Mouse (Mus musculus) midbrain, embryonic 10.5 days (tissue): ENCODE data around the gene Slc29a1. TPM values are rescaled to one million over a fixed set of nuclear protein-coding genes. Genes with fewer than 3 reads are reported as not detected.

ENCODE experiments used
- DNase-seq: peaks from one replicate; pipeline ENCODE4 v3.0.0-alpha.2; 2017; ENCODE audit warnings: low spot score
- H3K27ac ChIP-seq: fragments of 300-500 bp; sonication (generic); replicated peaks from 2 replicates; pipeline ENCODE4 v1.5.1; 2016; ENCODE audit warnings: mild to moderate bottlenecking
- H3K27me3 ChIP-seq: fragments of 300-500 bp; sonication (generic); 2 replicates; pipeline ENCODE4 v1.6.1; 2016; ENCODE audit warnings: low read depth, mild to moderate bottlenecking; ENCODE audit not compliant: poor library complexity, severe bottlenecking
- H3K36me3 ChIP-seq: fragments of 300-500 bp; sonication (generic); 2 replicates; pipeline ENCODE4 v1.6.1; 2016; ENCODE audit warnings: mild to moderate bottlenecking, moderate library complexity
- H3K4me1 ChIP-seq: fragments of 300-500 bp; sonication (generic); 2 replicates; pipeline ENCODE4 v1.6.1; 2016
- H3K4me3 ChIP-seq: fragments of 300-500 bp; sonication (generic); 2 replicates; pipeline ENCODE4 v1.5.1; 2016; ENCODE audit warnings: mild to moderate bottlenecking, moderate library complexity
- H3K9me3 ChIP-seq: fragments of 300-500 bp; sonication (generic); replicated peaks from 2 replicates; pipeline ENCODE4 v1.6.1; 2016; ENCODE audit warnings: mild to moderate bottlenecking
- whole genome bisulfite sequencing: fragments of 180-500 bp; shearing (Covaris S2); methylation state at CpG from one replicate; pipeline ENCODE4 v1.1.7; 2016; 5-methylcytosine and 5-hydroxymethylcytosine counted together
- polyA plus RNA-seq: library from polyadenylated mRNA; unstranded; fragments of >200 nt; fragmentation: Nextera tagmentation; extraction: Ambion mirVana; gene quantifications from 2 replicates; pipeline ENCODE4 v1.2.1, GENCODE M21; 2016

Slc29a1 gene
- polyA plus RNA-seq, 1 experiment from 2014 or later, result 70.6 TPM

DNA sequence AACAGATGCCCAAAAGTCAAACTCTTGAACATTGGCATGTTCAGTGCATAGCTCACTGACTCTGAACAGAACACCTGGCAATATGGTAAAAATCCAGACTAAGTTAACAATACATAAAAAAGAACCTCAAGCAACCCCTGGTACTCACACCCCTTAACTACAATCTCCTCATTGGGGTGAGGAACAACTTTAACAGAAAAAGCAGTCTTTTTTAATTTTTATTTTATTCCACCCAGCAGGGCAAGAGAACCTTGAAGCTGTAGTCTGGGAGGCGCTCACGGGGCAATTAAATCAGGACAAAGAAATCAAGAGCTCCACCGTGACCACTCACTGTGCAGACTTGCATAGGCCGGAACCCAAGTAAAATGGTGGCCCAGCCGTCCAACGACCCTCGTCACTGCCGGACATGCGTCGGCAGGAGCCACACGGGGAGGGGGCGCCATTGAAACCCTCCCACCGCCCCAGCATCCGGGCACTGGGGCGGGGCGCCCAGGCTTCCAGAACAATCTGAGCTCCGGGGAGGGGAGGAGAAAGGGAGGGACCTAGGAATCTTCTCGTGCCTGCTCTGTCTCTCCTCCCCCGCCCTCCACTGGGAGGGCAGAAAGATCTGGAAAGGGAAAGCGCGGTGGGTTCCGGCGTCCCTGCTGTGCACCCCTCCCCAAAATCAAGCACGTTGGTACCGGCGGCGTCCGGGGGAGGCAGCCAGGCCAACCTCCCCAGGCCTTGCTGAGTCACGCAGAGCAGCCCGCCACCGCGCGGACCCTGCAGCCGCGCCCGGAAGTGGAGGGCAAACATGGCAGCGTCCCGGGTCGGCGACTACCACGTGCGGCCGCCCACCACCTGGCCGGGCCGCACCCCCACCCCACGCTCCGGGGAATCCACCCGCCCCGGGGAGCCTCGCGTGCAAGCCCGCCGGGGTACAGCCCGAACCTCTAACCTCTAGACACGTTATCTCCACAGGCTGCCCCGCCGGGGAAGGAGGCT lies 27.0 kb downstream of the Slc29a1 start:
- WGBS, result under 1% methylated on average over 57 of the region's 57 CpGs
- no peaks in the 10 kb centered on the region for H3K9me3 ChIP-seq
- peak overlapping the region; percentile 98 for H3K27ac ChIP-seq
- peaks cover 50% of the 10 kb centered on the region for H3K36me3 ChIP-seq
- H3K4me3 ChIP-seq, result peak overlapping the region; percentile 92
- no peaks in the 10 kb centered on the region for H3K27me3 ChIP-seq
- peaks cover 59% of the 10 kb centered on the region for H3K4me1 ChIP-seq
- DNase-seq, result peak; percentile 87

- no peaks in the 10 kb centered on the region for H3K27me3 ChIP-seq
- H3K4me3 ChIP-seq, result peak overlapping the region; percentile 92; the same call in 1 of the 2 replicates
- peaks cover 79% of the 10 kb centered on the region for H3K4me1 ChIP-seq
- H3K36me3 ChIP-seq, result peaks cover 73% of the 10 kb centered on the region
- H3K27ac ChIP-seq, result no peak overlapping the region
- no peaks in the 10 kb centered on the region for H3K9me3 ChIP-seq
- 86% methylated on average over 4 of the region's 4 CpGs for WGBS
- no peak for DNase-seq
Observed at GRCm38 (mm10) chr17:45569999-45570398, 29.4 kb downstream of the Slc29a1 start.

- no peaks in the 10 kb centered on the region for H3K27me3 ChIP-seq
- peaks cover 73% of the 10 kb centered on the region for H3K36me3 ChIP-seq
- peaks cover 79% of the 10 kb centered on the region for H3K4me1 ChIP-seq
- H3K27ac ChIP-seq, result no peak overlapping the region
- no peak for DNase-seq
- no peak overlapping the region for H3K4me3 ChIP-seq
- WGBS, result 88% methylated on average over 12 of the region's 12 CpGs
- H3K9me3 ChIP-seq, result no peaks in the 10 kb centered on the region
Observed at GRCm38 (mm10) chr17:45568990-45569389, 30.4 kb downstream of the Slc29a1 start.

- no peaks in the 10 kb centered on the region for H3K9me3 ChIP-seq
- 39% methylated on average over 4 of the region's 4 CpGs for WGBS
- H3K4me1 ChIP-seq, result peaks cover 72% of the 10 kb centered on the region
- H3K36me3 ChIP-seq, result peaks cover 72% of the 10 kb centered on the region
- no peak overlapping the region for H3K27ac ChIP-seq
- DNase-seq, result peak; percentile 43
- peak overlapping the region; percentile 20; the same call in 1 of the 2 replicates for H3K4me3 ChIP-seq
- no peaks in the 10 kb centered on the region for H3K27me3 ChIP-seq
Observed at GRCm38 (mm10) chr17:45567162-45567601, 32.2 kb downstream of the Slc29a1 start.

GRCm38 (mm10) chr17:45566360-45567161 lies 32.8 kb downstream of the Slc29a1 start:
- peaks cover 65% of the 10 kb centered on the region for H3K36me3 ChIP-seq
- H3K9me3 ChIP-seq, result no peaks in the 10 kb centered on the region
- H3K27ac ChIP-seq, result no peak overlapping the region
- DNase-seq, result peak; percentile 42
- peak overlapping the region; percentile 20; the same call in 1 of the 2 replicates for H3K4me3 ChIP-seq
- H3K4me1 ChIP-seq, result peaks cover 68% of the 10 kb centered on the region
- H3K27me3 ChIP-seq, result no peaks in the 10 kb centered on the region
- 77% methylated on average over 18 of the region's 18 CpGs for WGBS

DNA sequence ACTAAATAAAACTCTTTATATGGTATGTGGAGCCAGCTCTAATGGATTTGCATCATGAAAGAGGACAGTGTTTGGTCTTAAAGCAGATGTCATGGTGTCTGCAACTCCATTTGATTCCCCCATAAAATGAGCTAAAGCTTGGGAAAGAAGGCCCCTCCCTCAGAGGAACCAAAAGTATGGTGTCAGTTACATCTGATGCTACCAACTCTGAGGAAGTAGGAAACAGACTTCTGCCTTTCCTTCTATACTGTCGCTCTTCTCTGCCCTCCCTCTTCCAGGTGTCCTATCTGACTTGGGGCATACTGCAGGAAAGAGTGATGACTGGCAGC lies 33.4 kb downstream of the Slc29a1 start:
- Histone ChIP-seq H3K4me3 (no peak overlapping the region), H3K27ac (no peak overlapping the region)
- 75% methylated on average over 1 of the region's 1 CpGs for WGBS

GRCm38 (mm10) chr17:45565103-45565502 lies 34.3 kb downstream of the Slc29a1 start:
- no peaks in the 10 kb centered on the region for H3K9me3 ChIP-seq
- no peak for DNase-seq
- peak overlapping the region; percentile 93 for H3K27ac ChIP-seq
- H3K4me3 ChIP-seq, result peak overlapping the region; percentile 77
- no peaks in the 10 kb centered on the region for H3K27me3 ChIP-seq
- H3K4me1 ChIP-seq, result peaks cover 53% of the 10 kb centered on the region
- WGBS, result 96% methylated on average over 11 of the region's 11 CpGs
- peaks cover 54% of the 10 kb centered on the region for H3K36me3 ChIP-seq

More for the DNA sequence above, 33.4 kb downstream of the Slc29a1 start:
- H3K36me3 ChIP-seq, result peaks cover 60% of the 10 kb centered on the region
- no peaks in the 10 kb centered on the region for H3K9me3 ChIP-seq
- no peak for DNase-seq
- peaks cover 62% of the 10 kb centered on the region for H3K4me1 ChIP-seq
- no peaks in the 10 kb centered on the region for H3K27me3 ChIP-seq

GRCm38 (mm10) chr17:45564531-45565084 lies 34.8 kb downstream of the Slc29a1 start:
- Histone ChIP-seq H3K27me3 (no peaks in the 10 kb centered on the region), H3K9me3 (no peaks in the 10 kb centered on the region), H3K4me1 (peaks cover 48% of the 10 kb centered on the region), H3K4me3 (peak overlapping the region; percentile 77), H3K36me3 (peaks cover 49% of the 10 kb centered on the region), H3K27ac (peak overlapping the region; percentile 93)
- DNase-seq, result peak; percentile 39
- 13% methylated on average over 18 of the region's 18 CpGs for WGBS

GRCm38 (mm10) chr17:45563655-45564530 lies 35.5 kb downstream of the Slc29a1 start, which contains the start of gene Slc35b2:
Gene Slc35b2, plus strand, starts transcription at chr17:45563874.
- peaks cover 42% of the 10 kb centered on the region for H3K36me3 ChIP-seq
- no peaks in the 10 kb centered on the region for H3K9me3 ChIP-seq
- peak within 1 kb of the TSS; percentile 77 for H3K4me3 ChIP-seq
- DNase-seq, result peak; percentile 93
- WGBS, result under 1% methylated on average over 61 of the region's 61 CpGs
- no peaks in the 10 kb centered on the region for H3K27me3 ChIP-seq
- H3K4me1 ChIP-seq, result peaks cover 49% of the 10 kb centered on the region
- H3K27ac ChIP-seq, result peak within 1 kb of the TSS; percentile 93

DNA sequence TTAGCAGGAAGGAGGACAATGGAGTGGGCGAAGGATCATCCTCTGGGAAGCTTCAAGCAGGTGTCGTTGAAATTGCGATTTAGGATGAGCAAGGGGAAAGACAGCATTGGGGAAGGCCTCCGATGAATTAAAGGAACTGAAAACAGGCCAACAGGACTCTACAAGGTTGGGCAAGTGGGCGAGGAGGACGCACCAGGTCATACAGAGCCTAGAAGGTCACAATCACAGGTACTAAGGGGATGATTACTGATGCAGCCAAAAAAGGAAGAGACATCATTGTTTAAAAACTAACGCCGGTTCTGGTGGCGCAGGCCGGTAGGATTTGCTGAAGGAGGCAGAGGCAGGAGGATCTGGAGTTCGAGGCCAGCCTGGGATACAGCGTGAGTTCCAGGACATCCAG lies 36.2 kb downstream of the Slc29a1 start:
- DNase-seq, result no peak
- Histone ChIP-seq H3K36me3 (peaks cover 35% of the 10 kb centered on the region), H3K9me3 (no peaks in the 10 kb centered on the region), H3K27me3 (0 out of 2 replicates have a peak, but pooled peaks cover 4% of the 10 kb centered on the region), H3K4me3 (peak overlapping the region; percentile 77; the same call in 1 of the 2 replicates), H3K4me1 (peaks cover 51% of the 10 kb centered on the region), H3K27ac (no peak overlapping the region)
- WGBS, result 80% methylated on average over 12 of the region's 12 CpGs

DNA sequence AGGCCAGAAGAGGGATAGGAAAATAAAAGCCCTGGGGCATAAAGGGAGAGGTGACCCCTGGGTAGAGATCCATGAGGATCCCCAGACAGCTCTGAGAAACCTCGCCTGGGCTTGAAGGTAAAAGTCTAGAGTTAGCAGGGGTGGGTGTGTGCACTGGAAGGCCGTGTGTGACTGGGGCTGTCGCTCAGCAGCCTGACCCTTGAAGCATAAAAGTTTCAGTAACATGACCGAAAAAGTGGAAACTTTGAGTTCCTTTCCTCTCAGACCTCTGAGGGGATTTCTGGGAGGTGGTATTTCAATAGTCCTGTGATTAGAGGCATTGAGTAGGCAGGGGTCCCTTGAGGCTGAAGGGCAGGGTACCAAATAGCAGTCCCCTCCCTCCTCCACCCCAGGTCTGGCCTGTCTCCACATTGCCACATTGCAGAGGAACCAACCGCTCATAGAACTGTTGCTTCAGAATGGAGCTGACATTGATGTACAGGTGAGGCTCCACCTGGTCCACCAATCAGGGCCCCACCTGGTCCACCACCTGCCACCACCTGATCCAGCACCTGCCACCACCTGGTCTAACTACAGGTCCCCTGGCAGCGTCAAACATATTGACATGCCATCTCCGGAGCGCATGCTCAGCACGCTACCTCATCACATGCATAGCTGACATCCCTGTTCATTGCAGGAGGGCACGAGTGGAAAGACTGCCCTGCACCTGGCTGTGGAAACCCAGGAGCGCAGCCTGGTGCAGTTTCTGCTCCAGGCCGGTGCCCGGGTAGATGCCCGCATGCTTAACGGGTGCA lies 39.5 kb downstream of the Slc29a1 start:
- Histone ChIP-seq H3K36me3 (peaks cover 3% of the 10 kb centered on the region; the same call in 1 of the 2 replicates), H3K4me1 (peaks cover 53% of the 10 kb centered on the region)

More for the DNA sequence above, 39.5 kb downstream of the Slc29a1 start:
- no peaks in the 10 kb centered on the region for H3K9me3 ChIP-seq
- peaks cover 28% of the 10 kb centered on the region for H3K27me3 ChIP-seq
- no peak for DNase-seq
- no peak overlapping the region for H3K4me3 ChIP-seq
- H3K27ac ChIP-seq, result no peak overlapping the region
- WGBS, result 91% methylated on average over 15 of the region's 15 CpGs
